Mouse (Mus musculus) brain, embryonic 14.5 days (tissue): ENCODE measurements at regions not wholly inside any gene's neighbourhood (a gene's known extent, or its start where the extent isn't known, plus 50 kb on each side); places are given as distances from the start of the nearest gene placed in this dataset.

Source experiments
- CTCF ChIP-seq: fragments of 200-500 bp; IDR thresholded peaks from 2 replicates; pipeline ENCODE4 v1.5.1; 2012; ENCODE audit warnings: inconsistent platforms, mild to moderate bottlenecking, moderate library complexity, borderline replicate concordance; ENCODE audit not compliant: insufficient read depth, insufficient read length; ENCODE audit errors: extremely low read depth
- POLR2A ChIP-seq: fragments of 200-500 bp; IDR thresholded peaks from 2 replicates; pipeline ENCODE4 v1.6.1; 2012; ENCODE audit warnings: mild to moderate bottlenecking, inconsistent platforms, borderline replicate concordance; ENCODE audit not compliant: poor library complexity, insufficient read depth, insufficient read length, severe bottlenecking; ENCODE audit errors: extremely low read depth

- TF ChIP-seq CTCF = no peak
- no peak for TF ChIP-seq POLR2A
Measured at GRCm38 (mm10) chr10:92556526-92557422, 165.4 kb downstream of the Nedd1 start.
